Mouse (Mus musculus) lung, postnatal 0 days (tissue): ENCODE data around the gene Ccdc62.

Source experiments
- CTCF ChIP-seq: IDR thresholded peaks from 2 replicates; pipeline ENCODE4 v1.5.1; 2016; ENCODE audit warnings: antibody characterized with exemption, mild to moderate bottlenecking
- EP300 ChIP-seq: IDR thresholded peaks from 2 replicates; pipeline ENCODE4 v1.6.1; 2016; ENCODE audit warnings: antibody characterized with exemption, mild to moderate bottlenecking, control low read depth

DNA sequence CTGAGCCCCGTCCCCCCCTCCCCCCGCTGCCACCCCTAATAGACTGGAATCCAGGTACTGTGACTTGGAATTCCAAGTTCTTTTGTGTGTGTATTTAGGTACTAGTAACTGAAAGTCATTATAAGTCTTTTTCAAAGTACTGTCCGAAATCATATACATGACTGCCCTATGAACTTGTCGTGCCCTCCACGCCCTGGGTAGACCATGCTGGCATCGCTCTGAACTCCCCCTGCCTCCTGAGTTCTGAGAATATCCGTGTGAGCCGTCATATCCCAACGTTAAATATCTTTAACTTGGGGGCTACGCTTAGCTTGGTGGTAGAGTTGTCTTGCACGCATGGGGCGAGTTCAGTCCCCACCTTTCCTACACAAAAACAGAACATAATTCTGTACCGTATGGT is 652 bp downstream of the Ccdc62 start:
- TF ChIP-seq EP300 (no peak), CTCF (no peak)
